Mouse (Mus musculus) gastrocnemius, postnatal 25 days (tissue): ENCODE results near the gene Tpbgl. TPM values are rescaled to one million over a fixed set of nuclear protein-coding genes. Genes with fewer than 3 reads are reported as not detected.

Experiments
- DNase-seq: peaks from one replicate; pipeline ENCODE4 v3.0.0; 2022
- total RNA-seq, 2 experiments: library from RNA; stranded (reverse); gene quantifications; 1 replicate in 1 of 2; 2 replicates in 1 of 2; pipeline ENCODE4 v1.2.3; 2021

The Tpbgl gene
- total RNA-seq, 2 experiments from 2014 or later, result 42.5 to 46.1 TPM

- no peak for DNase-seq
Observed at GRCm38 (mm10) chr7:99642078-99642477, 15.2 kb upstream of the Tpbgl start.

GRCm38 (mm10) chr7:99641245-99641644, 14.3 kb upstream of the Tpbgl start:
- DNase-seq, result peak; percentile 85

- peak; percentile 83 for DNase-seq
Observed at GRCm38 (mm10) chr7:99633966-99634665, 7.2 kb upstream of the Tpbgl start.

DNA sequence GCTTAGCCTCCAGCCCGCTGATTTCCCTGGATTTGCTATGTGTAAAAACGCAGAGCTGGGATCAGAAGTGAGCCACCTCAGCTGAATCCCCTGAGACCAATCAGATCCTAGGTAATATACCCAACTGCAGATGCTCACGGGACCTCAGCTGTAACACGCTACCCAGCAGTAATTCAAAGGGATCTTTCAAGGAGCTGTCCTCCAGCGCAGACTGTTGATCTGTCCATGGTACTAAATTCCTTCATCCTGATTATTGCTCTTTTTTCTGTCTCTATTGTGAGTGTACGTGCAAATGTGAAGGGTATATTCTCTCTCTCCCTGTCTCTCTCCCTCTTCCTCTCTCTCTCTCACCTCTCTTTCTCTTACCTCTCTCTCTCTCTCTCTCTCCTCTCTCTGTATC, 5.4 kb upstream of the Tpbgl start:
- DNase-seq, result no peak

GRCm38 (mm10) chr7:99627366-99627765, 463 bp upstream of the Tpbgl start:
- DNase-seq, result no peak

- peak; percentile 91 for DNase-seq
Observed at GRCm38 (mm10) chr7:99625722-99626375, 1.1 kb downstream of the Tpbgl start.

GRCm38 (mm10) chr7:99618860-99619259, 8.0 kb downstream of the Tpbgl start:
- no peak for DNase-seq

DNA sequence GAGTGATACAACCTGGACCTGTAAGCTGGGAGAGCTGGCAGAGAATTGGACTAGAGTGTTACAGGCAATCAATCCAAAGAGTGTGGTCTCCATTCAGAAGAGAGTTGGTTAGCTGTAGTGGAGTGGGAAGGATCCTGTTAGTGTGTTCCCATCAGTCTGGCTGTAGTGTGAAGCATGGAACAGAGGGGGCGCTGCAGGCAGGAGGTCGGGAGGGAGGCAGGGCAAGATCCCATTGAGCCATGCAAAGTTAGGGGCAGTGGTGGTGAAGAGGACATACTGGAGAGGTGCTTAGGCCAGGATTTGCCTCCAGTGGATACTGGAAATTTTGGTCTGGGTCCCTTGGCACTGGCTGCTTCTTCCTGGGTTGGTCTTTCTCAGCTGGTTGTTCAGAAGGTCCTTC, 8.6 kb downstream of the Tpbgl start:
- DNase-seq, result no peak

- DNase-seq, result no peak
Observed at GRCm38 (mm10) chr7:99607632-99608031, 19.3 kb downstream of the Tpbgl start.

DNA sequence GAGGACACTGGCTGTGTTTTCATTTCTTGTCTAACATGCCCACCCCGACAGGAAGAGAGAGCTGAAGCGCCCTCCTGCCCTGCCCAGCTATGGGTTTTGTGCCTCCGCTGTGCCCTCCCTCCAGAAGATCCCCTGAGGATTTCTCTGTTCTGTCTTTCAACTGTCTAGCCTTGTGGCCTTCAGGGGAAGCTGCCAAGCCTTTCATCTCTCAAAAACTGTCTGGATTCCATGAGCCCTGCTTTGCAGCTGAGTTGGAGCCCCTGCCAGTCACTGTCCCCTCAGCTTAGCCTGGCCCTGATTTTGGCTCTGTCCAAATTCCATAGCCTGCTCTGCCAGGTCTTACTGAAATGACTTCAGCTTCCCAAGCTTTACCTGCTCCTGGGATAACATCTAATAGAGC, 20.1 kb downstream of the Tpbgl start:
- no peak for DNase-seq

DNA sequence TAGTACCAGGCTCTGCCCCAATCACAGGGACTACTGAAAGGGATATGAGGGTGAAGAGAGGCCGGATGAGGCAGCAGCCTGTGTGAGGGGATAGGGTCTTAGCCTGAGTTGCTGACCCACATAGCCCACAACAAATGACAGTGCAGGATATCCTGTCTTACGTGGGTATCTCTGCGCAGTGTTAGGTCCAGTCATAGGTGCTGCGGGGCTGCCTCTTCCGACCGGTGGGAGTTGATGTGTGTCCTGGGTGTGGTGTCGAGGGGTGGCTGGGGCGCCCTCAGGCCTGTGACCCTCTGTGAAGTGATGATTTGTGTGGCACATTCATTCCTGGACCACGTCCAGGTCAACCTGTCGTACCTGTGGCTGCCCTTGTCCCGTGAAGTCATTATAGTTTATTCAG, 20.6 kb downstream of the Tpbgl start:
- no peak for DNase-seq

GRCm38 (mm10) chr7:99605058-99605457, 21.8 kb downstream of the Tpbgl start:
- DNase-seq, result no peak

- DNase-seq, result no peak
Observed at GRCm38 (mm10) chr7:99603875-99604662, 22.8 kb downstream of the Tpbgl start.

DNA sequence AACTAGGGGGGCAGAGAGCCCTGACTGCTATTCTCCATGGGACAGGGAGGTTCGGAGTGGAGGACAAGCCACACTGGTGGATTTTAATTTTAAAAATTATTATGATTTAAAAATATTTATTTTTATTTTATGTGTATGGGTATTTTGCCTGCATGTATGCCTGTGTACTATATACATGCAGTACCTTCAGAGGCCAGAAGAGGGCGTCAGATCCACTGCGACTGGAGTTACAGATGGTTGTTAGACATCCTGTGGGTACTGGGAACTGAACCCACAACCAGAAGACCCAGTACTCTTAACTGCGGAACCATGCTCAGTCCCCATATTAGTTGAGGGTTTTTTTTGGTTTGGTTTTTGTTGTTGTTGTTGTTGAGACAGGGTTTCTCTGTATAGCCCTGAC, 28.2 kb downstream of the Tpbgl start:
- DNase-seq, result no peak

DNA sequence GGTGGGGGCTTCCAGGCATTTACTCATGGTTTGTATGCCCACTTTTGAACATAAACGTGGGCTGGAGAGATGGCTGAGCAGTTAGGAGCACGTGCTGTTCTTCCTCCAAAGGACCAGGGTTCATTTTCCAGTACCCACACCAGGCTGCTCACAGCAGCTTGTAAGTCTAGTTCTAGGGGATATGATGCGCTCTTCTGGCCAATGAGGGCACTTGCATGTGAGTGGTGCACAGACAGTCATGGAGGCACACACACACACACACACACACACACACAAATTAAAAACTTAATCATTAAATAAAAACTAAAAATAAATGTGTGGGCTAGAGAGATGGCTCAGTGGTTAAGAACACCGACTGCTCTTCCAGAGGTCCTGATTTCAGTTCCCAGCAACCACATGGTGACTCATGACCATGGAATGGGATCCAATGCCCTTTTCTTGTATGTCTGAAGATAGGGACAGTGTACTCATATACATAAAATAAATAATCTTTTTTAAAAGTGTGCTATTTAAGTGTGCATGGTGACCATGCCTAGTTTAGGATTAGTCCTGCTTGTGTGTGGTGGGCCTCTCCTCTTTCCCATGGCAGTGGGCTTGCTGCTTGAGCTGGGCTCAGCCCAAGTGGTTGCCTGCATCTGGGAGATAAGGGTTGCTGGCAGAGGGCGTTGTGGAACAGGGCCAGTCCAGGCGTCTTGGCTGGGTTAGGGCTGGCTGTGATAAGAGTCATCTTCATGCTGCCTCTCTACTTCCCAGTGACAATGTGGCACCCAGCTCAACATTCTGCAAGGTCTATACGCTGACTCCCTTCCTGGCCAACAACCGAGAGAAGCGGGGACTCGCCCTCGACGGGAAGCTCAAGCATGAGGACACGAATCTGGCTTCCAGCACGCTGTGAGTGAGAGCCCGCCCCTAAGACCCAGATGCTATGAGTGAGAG, 32.8 kb downstream of the Tpbgl start:
- DNase-seq, result no peak

DNA sequence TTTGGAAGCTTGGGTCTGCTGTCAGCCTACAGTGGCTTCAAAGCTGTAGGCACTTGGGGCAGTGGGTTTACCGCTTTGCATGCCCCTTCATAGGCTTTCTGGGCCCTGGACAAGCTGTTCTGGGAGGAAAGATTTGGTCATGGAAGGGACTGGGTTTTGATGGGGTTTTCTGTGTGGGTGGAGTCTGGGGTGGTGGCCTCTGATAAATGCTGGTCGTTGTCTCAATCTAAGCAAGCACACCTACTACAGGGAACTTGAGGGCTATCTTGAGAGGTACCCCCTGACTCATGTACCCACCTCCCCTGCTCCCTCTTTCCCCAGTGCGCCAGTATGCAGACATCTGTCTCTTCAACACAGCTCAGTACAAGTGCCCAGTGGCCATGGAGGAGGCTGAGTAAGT, 34.2 kb downstream of the Tpbgl start:
- no peak for DNase-seq

- DNase-seq, result no peak
Observed at GRCm38 (mm10) chr7:99590646-99591045, 36.3 kb downstream of the Tpbgl start.

DNA sequence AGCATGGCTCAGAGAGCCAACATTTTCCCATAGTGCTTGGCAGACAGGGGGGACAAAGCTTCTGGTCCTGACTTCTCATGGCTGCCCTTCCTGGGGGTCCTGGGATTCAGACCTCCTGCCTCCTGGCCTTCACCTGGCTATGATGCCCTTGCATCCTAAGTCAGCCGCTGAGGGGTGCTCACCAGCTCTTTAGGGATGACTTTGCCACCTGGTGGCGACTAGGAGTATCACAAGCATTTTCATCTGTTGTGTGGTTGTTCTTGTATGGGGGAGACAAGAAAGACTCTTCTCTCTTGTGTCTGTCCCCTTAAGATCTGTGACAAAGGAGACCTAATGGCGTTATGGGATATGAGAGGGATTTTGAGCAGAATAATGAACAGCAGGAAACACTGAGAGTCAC, 36.8 kb downstream of the Tpbgl start:
- peak; percentile 35 for DNase-seq

DNA sequence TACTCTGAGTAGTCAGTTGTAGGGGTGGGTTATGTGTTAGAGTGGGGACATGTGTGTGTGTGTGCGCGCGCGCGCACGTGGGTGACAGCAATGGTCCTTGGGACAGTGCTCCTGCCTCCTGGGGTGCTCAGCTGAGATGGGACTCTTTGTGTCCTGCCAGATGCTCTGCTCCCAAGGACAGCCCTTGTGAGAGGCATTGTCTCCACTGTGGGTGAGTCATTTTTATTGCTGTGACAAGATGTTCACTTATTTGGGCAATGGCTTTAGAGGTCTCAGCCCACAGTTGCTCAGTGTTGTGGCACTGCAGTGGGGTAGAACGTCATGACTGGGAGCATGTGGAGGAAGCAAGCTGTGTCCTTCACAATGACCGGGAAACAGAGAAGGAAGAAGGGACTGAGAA, 40.9 kb downstream of the Tpbgl start:
- no peak for DNase-seq

GRCm38 (mm10) chr7:99583625-99584024, 43.3 kb downstream of the Tpbgl start:
- DNase-seq, result no peak

- DNase-seq, result no peak
Observed at GRCm38 (mm10) chr7:99582867-99583266, 44.0 kb downstream of the Tpbgl start.

- no peak for DNase-seq
Observed at GRCm38 (mm10) chr7:99582306-99582705, 44.6 kb downstream of the Tpbgl start.
